Mouse (Mus musculus) intestine, embryonic 14.5 days (tissue): ENCODE results near the gene Stxbp6. TPM values are rescaled to one million over a fixed set of nuclear protein-coding genes. Genes with fewer than 3 reads are reported as not detected.

Source experiments
- ATAC-seq: fragments of 200-750 bp; cut with Nextera tagmentation; replicated peaks from 2 replicates; pipeline ENCODE4 v1.8.0; 2017; ENCODE audit warnings: low read depth, moderate number of reproducible peaks, moderate TSS enrichment, moderate library complexity; ENCODE audit not compliant: low FRiP score, low TSS enrichment
- DNase-seq: peaks from one replicate; pipeline ENCODE4 v3.0.0-alpha.2; 2018; ENCODE audit warnings: low spot score
- H3K27ac ChIP-seq: fragments of 300-500 bp; sonication (generic); 2 replicates; pipeline ENCODE4 v1.5.1; 2014; ENCODE audit warnings: low read depth, mild to moderate bottlenecking, control low read depth
- H3K27me3 ChIP-seq: fragments of 300-500 bp; sonication (generic); replicated peaks from 2 replicates; pipeline ENCODE4 v1.6.1; 2014; ENCODE audit warnings: low read length, control low read depth; ENCODE audit not compliant: control insufficient read depth, insufficient read depth
- H3K36me3 ChIP-seq: fragments of 300-500 bp; sonication (generic); 2 replicates; pipeline ENCODE4 v1.6.1; 2014; ENCODE audit warnings: low read length, control low read depth; ENCODE audit not compliant: control insufficient read depth, insufficient read depth
- H3K4me1 ChIP-seq: fragments of 300-500 bp; sonication (generic); replicated peaks from 2 replicates; pipeline ENCODE4 v1.6.1; 2014; ENCODE audit warnings: low read length, control low read depth, mixed read lengths; ENCODE audit not compliant: control insufficient read depth, insufficient read depth
- H3K4me2 ChIP-seq: fragments of 300-500 bp; sonication (generic); 2 replicates; pipeline ENCODE4 v1.6.1; 2014; ENCODE audit warnings: low read length
- H3K4me3 ChIP-seq: fragments of 300-500 bp; sonication (generic); 2 replicates; pipeline ENCODE4 v1.5.1; 2014; ENCODE audit warnings: low read depth, low read length, control low read depth, mixed read lengths
- H3K9ac ChIP-seq: fragments of 300-500 bp; sonication (generic); 2 replicates; pipeline ENCODE4 v1.6.1; 2014; ENCODE audit warnings: mild to moderate bottlenecking, low read length
- H3K9me3 ChIP-seq: fragments of 300-500 bp; sonication (generic); 2 replicates; pipeline ENCODE4 v1.6.1; 2016; ENCODE audit warnings: low read length, control low read depth; ENCODE audit not compliant: control insufficient read depth
- WGBS: fragments of 180-500 bp; shearing (Covaris S2); extraction: QIAGEN DNeasy Blood & Tissue Kit; methylation state at CpG from one replicate; pipeline ENCODE4 v1.1.7; 2014; 5-methylcytosine and 5-hydroxymethylcytosine counted together
- polyA plus RNA-seq: library from polyadenylated mRNA; unstranded; fragments of >200 nt; fragmentation: Nextera tagmentation; extraction: Ambion mirVana; gene quantifications from 2 replicates; pipeline ENCODE4 v1.2.1, GENCODE M21; 2014

The Stxbp6 gene
- polyA plus RNA-seq, 1 experiment from 2014 or later = 12.9 TPM

GRCm38 (mm10) chr12:44839594-44840373, 234.7 kb downstream of the Stxbp6 start:
- H3K4me3 ChIP-seq = no peak overlapping the region

GRCm38 (mm10) chr12:44835879-44836467, 238.5 kb downstream of the Stxbp6 start:
- Histone ChIP-seq H3K27ac (no peak overlapping the region), H3K9me3 (0 out of 2 replicates have a peak, but pooled peaks cover under 1% of the 10 kb centered on the region)

More at GRCm38 (mm10) chr12:44839594-44840373, 234.7 kb downstream of the Stxbp6 start:
- no peaks in the 10 kb centered on the region for H3K9me3 ChIP-seq
- H3K27me3 ChIP-seq = no peaks in the 10 kb centered on the region
- DNase-seq (no peak), ATAC-seq (no peak)
- H3K36me3 ChIP-seq = no peaks in the 10 kb centered on the region
- no peak overlapping the region for H3K27ac ChIP-seq
- 0 out of 2 replicates have a peak, but pooled peaks cover 2% of the 10 kb centered on the region for H3K4me1 ChIP-seq
- no peak overlapping the region for H3K9ac ChIP-seq
- 39% methylated on average over 7 of the region's 7 CpGs for WGBS
- H3K4me2 ChIP-seq = no peak overlapping the region

DNA sequence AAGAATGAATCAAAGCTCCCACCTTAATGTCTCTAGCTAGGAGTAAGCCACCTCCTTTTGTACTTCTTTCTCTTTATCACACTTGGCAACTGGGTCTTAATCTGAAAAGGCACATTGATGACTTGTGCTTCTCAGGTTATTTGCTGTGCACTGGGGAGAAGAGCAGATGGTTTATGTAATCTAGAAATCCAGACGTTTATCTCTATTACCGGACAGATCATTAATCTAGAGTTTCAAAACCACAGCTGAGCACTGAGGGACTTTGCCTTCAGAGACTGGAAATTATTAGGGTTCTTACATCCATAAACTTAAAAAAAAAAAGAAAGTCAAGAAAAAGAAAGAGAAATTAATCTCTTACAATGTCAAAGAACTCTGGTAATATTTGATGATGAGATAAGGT, 262.6 kb downstream of the Stxbp6 start:
- Histone ChIP-seq H3K36me3 (no peaks in the 10 kb centered on the region), H3K27ac (no peak overlapping the region), H3K4me2 (no peak overlapping the region), H3K4me3 (no peak overlapping the region), H3K9me3 (no peaks in the 10 kb centered on the region), H3K9ac (no peak overlapping the region), H3K4me1 (no peaks in the 10 kb centered on the region), H3K27me3 (no peaks in the 10 kb centered on the region)
- 43% methylated on average over 2 of the region's 2 CpGs for WGBS
- DNase-seq (no peak), ATAC-seq (no peak)

More at GRCm38 (mm10) chr12:44835879-44836467, 238.5 kb downstream of the Stxbp6 start:
- Histone ChIP-seq H3K27me3 (no peaks in the 10 kb centered on the region), H3K36me3 (no peaks in the 10 kb centered on the region), H3K4me2 (no peak overlapping the region), H3K4me3 (no peak overlapping the region), H3K4me1 (0 out of 2 replicates have a peak, but pooled peaks cover 2% of the 10 kb centered on the region), H3K9ac (no peak overlapping the region)
- WGBS = 83% methylated on average over 1 of the region's 1 CpGs
- no peak for ATAC-seq
- no peak for DNase-seq

- H3K27ac ChIP-seq = no peak overlapping the region
These were observed 270.3 kb downstream of the Stxbp6 start for GRCm38 (mm10) chr12:44804213-44804612.

More at GRCm38 (mm10) chr12:44804213-44804612, 270.3 kb downstream of the Stxbp6 start:
- Histone ChIP-seq H3K4me3 (no peak overlapping the region), H3K4me2 (no peak overlapping the region), H3K27me3 (no peaks in the 10 kb centered on the region), H3K4me1 (no peaks in the 10 kb centered on the region), H3K9ac (no peak overlapping the region), H3K36me3 (no peaks in the 10 kb centered on the region), H3K9me3 (no peaks in the 10 kb centered on the region)
- ATAC-seq = no peak
- no peak for DNase-seq
